Mouse (Mus musculus) granulocyte monocyte progenitor cell, adult 5-6 weeks (primary cell): ENCODE results near the gene Actbl2. TPM values are rescaled to one million over a fixed set of nuclear protein-coding genes. Genes with fewer than 3 reads are reported as not detected.

Experiments used
- ATAC-seq: replicated peaks from 2 replicates; pipeline ENCODE4 v1.8.0; 2016; ENCODE audit warnings: mild to moderate bottlenecking, moderate TSS enrichment, inconsistent platforms; ENCODE audit not compliant: poor library complexity, severe bottlenecking
- total RNA-seq, 2 experiments: library from RNA; stranded (forward) in 1 of 2; stranded (reverse) in 1 of 2; fragments of 200-712, 200-1000 nt in 1 of 2; fragments of >200 nt in 1 of 2; fragmentation: Nextera tagmentation in 1 of 2; gene quantifications; 2 replicates each; pipeline ENCODE4 v1.2.3; 2014 to 2017

Actbl2 gene
- total RNA-seq, 2 experiments from 2014 or later, result not detected

DNA sequence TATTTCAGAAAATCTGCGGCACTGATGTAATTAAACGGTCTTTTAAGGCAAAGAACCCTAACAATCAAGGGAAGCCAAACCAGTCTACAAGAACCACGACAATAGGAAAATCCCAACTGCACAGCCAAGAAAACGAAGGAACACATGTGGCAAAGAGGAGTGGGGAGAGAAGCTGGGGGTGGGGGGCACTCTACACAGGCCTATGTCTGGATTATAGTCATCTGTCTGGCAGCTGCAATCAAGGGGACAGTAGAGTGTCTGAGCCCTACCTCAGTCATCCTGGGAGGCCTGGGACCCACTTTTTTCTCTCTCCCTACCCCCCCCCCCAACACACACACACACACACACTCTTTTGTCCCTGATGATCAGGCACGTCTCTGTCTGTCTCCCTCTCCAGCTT lies 12.0 kb downstream of the Actbl2 start:
- ATAC-seq, result no peak

DNA sequence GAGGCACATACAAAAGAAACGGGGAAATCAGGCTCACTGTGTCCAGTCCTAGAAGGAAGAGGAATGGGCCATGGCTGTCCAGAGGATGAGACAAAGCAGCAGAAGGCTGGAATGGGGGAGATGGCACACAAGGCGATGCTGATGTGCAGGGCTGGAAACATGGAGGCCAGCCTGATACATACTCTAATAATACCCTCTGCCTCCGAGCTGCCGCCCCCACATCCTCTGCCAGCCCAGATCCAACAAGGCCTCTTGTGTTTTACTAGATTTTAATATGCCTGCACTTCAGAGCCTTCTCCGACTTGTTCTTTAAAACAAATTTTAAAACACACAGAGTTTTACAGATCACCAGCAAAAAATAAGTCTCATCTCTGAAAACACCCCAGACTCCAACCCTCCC lies 14.2 kb downstream of the Actbl2 start:
- ATAC-seq, result no peak

- ATAC-seq, result no peak; the same call in 1 of the 2 replicates
Observed at GRCm38 (mm10) chr13:111269789-111270335, 15.0 kb downstream of the Actbl2 start.

DNA sequence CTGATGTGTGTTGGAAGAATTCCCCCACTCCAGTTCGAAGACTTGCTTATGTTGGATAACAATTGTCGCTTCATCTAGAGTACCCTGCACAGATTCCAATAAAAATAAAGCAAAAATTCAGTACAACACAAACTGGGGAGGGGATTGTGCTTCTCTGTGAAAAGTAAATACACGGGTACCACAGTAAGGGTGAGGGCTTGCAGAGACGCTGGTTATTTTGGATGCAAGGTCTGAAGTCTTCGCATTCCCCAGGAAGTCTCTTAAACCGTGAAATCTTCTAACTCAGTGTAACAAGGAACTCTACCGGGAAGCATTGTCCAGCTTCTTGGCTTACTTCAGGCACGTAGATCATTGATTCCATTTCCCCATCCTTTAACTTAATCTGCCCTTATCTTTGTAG lies 17.1 kb downstream of the Actbl2 start:
- ATAC-seq, result no peak

- ATAC-seq, result peak; percentile 98
Observed at GRCm38 (mm10) chr13:111286461-111287385, 31.9 kb downstream of the Actbl2 start.

DNA sequence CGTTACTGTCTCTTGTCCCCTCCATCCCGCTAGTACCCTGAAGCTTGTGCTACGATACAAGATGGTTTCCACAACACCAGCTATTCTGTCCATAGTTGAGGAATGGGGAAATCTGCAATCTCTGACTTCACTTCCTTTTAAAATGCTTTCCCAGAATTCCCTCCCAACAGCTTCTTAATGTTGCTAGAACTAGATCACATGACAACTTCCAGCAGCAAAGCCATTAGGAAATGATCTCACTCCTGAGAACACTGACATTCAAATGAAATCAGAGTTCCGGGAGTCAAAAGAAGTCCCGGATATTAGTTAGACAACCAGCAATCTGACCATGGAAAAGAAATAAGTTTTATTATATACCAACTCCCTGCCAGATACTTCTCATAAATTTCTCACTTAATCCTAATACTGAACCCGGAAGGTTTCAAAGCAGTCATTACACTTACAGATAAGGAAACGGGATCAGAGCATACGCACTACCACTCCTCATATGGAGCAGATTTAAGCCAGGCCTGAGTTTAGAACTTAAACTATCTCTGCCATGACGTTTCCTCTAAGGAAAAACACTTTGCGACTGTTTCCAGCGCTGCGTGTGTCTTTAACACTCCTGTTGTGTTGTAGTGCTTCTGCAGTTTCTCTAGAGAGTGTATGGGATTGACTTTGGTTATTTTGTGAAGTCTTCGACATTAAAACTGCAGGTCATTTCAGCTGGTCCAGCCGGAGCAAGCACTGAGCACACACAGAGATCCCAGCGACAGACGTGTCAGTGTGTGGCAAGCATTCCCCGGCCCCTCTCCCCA lies 36.5 kb downstream of the Actbl2 start:
- no peak for ATAC-seq

GRCm38 (mm10) chr13:111291958-111292493 lies 37.2 kb downstream of the Actbl2 start:
- ATAC-seq, result no peak

DNA sequence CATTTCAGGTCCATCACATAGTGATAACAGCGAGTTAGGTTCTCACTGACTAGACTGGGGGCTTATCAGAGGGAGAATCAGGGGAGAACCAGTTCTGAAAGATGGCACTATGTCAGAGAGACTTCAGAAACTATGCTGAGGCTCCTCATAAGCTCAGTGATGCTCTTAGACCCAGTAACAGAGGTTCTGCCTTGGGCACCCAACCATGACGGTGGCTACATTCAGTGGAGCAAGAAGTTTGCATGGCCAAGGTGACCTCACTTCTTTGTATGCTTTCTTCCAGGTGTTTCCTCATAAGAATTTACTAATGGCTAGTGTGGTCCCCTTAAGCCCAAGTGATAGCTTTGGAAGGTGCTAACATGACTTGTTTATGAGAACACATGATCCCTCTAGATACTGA lies 38.7 kb downstream of the Actbl2 start:
- ATAC-seq, result no peak

DNA sequence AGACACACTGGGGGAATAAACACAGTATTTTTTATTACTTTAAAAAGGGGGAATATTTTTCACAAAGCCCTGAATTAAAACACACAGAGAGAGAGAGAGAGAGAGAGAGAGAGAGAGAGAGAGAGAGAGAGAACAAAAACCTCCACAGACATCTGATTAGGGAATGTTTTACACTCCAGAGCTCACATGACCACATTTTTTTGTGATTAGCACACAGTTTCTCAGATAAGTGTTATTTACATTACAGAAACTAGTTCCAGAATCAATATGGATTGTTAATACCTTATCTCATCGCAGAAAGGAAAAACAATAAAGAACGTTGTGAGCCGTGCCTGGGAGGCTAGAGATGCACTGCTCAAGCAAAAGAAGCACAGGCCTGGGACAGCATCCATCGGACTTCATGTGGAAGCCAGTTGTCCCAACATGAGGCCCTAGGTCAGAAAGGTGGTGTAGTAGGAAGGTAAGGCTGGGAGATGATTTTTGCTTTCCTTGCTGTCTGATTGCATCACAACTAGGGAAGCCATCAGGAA lies 40.2 kb downstream of the Actbl2 start:
- ATAC-seq, result no peak

- ATAC-seq, result no peak
Observed at GRCm38 (mm10) chr13:111296029-111296428, 41.2 kb downstream of the Actbl2 start.

GRCm38 (mm10) chr13:111297614-111298013 lies 42.8 kb downstream of the Actbl2 start:
- peak; percentile 83 for ATAC-seq

GRCm38 (mm10) chr13:111299145-111299713 lies 44.4 kb downstream of the Actbl2 start:
- ATAC-seq, result peak; percentile 82

GRCm38 (mm10) chr13:111300846-111301245 lies 46.0 kb downstream of the Actbl2 start:
- ATAC-seq, result no peak

DNA sequence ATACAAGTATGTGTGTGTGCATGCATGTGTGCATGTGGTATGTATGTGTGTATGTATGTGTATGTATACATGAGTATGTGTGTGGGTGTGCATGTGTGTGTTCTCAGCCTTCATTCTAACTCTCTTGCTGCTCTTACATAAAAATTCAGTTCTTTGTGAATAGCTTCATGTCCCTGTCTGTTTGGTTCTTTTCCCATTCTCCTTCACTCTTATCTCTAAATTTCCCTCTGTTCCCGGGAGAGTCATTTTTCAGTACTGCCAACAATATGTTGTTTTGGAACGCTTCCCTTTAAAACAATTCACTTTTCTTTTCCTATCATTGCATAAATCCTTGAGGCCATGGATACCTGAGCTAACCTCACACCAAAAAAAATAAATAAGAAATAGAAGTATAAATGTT lies 46.6 kb downstream of the Actbl2 start:
- no peak for ATAC-seq

DNA sequence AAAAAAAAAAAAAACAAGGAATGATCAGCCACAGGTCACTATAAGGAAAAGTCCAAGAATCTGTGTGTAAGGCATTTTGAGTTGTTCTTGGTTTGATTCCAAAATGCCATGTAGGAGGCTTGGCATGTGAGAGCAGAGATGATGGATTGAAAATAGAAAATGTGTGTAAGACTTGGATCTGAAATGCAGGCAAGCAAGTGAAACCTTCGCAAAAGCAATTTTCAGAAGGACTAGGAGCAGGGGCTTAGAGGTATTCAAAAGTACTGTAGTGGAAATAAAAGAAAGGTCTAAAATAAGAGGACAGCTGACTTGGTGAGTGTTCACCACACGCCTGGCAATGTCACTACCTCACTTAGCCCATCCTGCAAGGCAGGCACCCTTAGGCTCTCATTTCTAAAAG lies 49.4 kb downstream of the Actbl2 start:
- ATAC-seq, result no peak

DNA sequence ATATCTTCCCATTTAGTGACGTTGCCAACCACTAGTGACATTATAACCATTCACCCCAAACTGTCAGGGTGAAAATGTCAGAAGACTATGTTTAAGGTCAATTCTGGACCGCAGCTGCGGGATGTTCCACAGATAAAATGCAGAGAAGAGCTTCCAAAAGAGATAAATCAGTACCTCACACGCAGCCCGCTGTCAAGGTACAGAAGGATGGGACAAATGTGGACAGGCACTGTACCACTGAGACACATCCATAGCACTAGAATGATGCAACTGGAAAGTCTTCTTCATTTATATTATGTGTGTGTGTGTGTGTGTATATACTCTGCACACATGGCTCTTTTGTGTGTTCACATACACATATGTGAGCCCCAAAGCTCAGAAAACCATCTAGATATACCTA lies 49.9 kb downstream of the Actbl2 start:
- ATAC-seq, result no peak
